Mouse (Mus musculus): ENCODE data around the gene Nudcd2.
"Not testable (repeated sequence)": the region's sequence is repeated elsewhere in the genome, so short reads cannot be mapped to it uniquely, and the experiment has no call there.

The Nudcd2 gene

DNA sequence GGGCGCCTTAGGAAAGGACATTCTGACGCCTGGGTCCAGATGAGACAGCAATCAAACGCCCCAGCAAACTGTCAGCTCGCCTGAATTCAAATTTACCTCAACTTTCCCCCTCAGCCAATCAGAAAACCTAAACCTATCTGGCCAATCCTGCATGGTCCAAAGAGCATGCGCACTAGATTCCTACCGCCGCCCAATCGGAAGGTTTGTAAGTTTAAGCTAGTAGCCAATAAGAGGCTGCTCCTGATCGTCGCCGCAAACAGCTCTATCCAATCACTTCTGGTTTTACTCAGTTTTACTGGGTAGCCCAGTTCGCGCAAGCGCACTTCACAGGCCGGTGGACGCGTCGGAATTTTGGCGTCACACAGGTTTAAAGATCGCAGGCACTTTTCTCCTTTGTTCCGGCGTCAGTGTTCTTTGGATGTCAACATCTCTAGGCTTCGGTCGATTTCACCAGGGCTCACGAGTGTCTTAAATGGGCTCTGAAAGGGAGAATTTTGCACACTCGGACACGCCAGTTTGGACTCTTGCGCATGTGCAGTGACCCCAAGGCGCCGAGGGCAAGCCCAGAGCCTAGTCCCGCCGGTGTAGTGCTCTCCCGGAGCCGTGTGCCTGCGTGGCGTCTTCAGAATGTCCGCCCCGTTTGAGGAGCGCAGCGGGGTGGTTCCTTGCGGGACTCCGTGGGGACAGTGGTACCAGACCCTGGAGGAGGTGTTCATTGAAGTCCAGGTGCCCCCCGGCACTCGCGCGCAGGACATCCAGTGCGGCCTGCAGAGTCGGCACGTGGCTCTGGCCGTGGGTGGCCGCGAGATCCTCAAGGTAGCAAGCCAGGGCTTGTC lies at the start of gene Nudcd2, which contains the start of gene Hmmr:
Nudcd2 (plus strand) TSS at position 329 of the 836 bp plus-strand sequence.
Hmmr (minus strand) TSS at position 84 of the 836 bp plus-strand sequence.
- DNase-seq = peak; percentile 95

- peak; percentile 15 for DNase-seq
Measured at GRCm38 (mm10) chr11:40690444-40691127, 42.9 kb upstream of the Nudcd2 start.

GRCm38 (mm10) chr11:40692101-40692509 lies 41.4 kb upstream of the Nudcd2 start:
- DNase-seq = no peak

- DNase-seq = peak; percentile 95
Measured at GRCm38 (mm10) chr11:40692511-40693365, 40.7 kb upstream of the Nudcd2 start.

GRCm38 (mm10) chr11:40693366-40693951 lies 40.0 kb upstream of the Nudcd2 start:
- peak; percentile 72 for DNase-seq

DNA sequence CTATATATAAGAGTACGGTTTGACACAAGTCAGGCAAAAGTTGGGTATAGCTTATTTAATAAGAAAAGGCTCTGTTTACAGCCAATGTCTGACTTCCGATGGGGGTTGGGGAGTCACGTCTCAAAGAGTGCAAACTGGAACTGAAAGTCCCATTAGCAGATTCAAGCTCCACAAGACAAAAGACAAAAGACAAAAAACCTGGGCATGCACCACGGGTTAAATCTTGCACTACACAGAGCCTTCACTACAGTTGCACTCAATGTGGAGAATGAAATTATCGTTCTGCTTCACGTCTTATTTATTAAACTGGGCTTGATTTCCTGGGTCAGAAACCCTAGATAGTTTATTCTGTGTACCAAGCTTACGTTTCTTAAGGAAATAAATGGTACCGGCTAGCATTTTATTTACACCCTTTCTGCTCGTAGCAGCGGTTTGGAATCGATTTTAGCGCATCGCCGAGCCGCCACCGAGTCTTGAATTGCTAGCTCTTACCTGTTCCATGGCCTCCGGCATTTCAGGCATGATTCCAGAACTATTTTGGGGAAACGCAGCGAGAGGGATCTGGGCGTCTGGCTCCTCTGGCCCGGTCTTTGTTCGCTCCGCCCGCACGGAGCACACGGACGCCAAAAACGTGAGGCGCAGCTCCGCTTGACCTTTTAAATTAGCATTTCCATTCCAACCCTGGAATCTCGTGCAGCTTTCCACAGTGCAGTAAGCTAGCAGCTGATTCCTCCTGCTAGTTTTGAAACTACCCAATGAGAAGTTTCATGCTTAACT lies 39.0 kb upstream of the Nudcd2 start:
- peak; percentile 58 for DNase-seq

DNA sequence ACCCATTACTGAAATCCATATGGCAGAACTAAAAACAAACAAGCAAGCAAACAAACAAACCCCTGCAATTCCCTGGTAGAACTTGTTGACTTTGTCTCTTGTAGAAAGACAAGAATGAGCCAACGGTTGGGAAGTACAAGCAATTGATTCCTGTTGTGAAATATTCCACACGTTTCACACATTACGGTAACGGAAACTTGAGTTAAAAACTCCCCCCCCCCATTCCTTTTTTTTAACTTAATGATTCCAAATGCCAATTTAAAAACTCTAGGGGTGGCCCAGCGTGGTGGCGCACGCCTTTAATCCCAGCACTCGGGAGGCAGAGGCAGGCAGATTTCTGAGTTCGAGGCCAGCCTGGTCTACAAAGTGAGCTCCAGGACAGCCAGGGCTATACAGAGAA lies 38.4 kb upstream of the Nudcd2 start, which contains the start of gene Mat2b:
Mat2b (minus strand) TSS at position 101 of the 400 bp plus-strand sequence.
- no peak for DNase-seq

GRCm38 (mm10) chr11:40709899-40710298 lies 23.6 kb upstream of the Nudcd2 start:
- not testable (repeated sequence) for DNase-seq

- DNase-seq = no peak
Measured at GRCm38 (mm10) chr11:40713858-40714257, 19.6 kb upstream of the Nudcd2 start.

DNA sequence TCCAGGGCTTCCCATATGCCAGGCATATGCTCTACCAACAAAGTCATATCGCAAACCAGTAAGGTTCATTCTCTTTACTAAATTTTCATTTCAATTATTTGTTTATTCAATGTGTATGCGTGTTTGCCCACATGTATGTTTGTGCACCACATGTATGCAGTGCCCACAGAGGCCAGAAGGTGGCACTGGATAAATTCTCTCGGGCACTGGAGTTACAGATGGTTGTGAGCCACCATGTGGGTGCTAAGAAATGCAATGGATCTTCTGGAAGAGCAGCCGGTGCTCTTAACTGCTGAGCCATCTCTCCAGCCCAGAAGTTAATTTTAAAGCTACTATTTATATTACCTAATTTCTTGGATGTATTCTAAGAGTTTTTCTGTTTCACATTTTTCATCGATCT lies 17.9 kb upstream of the Nudcd2 start:
- DNase-seq = no peak

DNA sequence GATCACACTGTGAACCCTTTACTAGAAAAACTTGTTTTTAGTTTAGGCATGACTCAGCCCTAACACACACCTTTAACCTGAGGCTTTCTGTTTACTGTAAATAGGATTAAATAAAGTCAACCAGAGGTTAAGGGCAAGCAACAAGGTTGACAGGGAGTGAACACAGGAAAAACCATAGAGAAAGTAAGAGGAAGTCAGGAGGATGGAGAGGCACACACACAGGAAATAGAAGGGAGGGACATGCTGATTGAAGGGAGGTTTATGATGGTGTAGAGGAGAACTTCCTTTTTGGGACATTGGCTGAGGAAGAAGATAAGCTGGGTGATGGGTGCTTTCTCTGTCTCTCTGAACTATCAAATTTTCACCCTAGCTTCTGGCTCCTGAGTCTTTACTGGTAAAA lies 15.1 kb upstream of the Nudcd2 start:
- DNase-seq = no peak

GRCm38 (mm10) chr11:40732997-40733338 lies 499 bp upstream of the Nudcd2 start:
- no peak for DNase-seq

GRCm38 (mm10) chr11:40734251-40734752 lies 835 bp downstream of the Nudcd2 start:
- DNase-seq = no peak

DNA sequence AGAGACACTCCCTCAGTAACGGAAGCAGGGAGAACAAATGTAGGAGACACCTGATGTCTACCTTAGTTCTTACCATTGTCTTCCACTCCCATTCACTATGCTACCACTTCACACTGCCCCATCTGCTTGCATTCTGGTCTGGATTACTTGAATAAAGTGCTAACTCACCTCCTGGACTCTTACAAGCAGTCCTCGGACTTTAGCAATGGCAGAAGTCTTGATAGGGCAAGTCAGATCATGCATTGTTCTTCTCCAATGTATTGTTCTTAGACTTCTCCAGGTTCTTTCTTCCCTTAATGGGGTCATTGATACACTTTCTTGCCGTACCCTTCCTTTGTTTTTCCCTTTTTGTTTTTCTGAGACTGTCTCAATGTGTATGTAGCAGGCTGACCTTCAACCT lies 3.9 kb downstream of the Nudcd2 start:
- no peak for DNase-seq

DNA sequence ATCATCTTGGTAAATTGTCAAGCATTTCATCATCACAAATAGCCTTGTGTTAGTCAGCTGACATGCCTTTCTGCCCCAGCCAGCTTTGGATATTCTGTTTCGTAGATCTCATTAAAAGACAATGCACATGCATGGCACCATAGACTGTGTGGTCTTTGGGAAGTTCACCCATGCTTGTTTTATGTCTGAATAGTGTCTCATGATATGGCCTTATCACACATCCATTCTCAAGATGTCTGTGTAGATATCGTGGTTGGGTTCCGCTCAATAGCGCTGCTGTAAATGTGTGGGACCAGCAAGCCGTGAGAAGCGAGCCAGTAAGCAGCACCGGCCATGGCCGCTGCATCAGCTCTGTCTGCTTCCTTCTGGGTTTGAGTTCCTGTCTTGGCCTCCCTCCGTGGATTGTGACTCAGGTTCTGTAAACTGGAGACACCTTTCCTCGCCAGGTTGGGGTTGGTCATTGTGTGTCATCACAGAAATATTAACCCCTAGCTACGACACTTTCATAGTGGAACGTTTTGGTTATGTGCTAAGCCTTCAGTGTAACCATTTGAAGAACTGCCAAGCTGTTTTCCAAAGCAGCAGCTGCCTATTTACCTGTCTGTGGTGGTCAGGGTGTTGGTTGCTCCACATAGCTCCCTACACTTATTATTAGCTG lies 8.3 kb downstream of the Nudcd2 start:
- no peak for DNase-seq

DNA sequence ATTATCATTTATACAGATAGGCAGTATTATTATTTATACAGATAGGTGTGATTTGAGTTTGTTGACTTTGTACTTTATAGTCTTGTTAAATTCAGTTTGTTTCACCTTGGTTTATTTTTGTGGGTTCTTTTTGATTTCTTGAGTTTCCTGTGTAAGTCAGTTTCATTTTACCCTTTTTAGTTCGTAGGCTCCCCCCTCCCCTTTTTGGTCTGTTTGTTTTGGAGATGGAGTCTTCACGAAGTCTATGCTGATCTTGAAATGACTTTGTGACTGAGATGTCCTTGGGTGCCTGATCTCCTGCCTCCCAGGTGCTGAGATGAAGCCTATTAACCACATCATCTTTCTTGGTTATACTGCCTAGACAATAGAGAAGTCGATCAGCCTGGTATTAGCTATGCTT lies 10.9 kb downstream of the Nudcd2 start:
- DNase-seq = no peak

- DNase-seq = no peak
Measured at GRCm38 (mm10) chr11:40746361-40746760, 12.9 kb downstream of the Nudcd2 start.

DNA sequence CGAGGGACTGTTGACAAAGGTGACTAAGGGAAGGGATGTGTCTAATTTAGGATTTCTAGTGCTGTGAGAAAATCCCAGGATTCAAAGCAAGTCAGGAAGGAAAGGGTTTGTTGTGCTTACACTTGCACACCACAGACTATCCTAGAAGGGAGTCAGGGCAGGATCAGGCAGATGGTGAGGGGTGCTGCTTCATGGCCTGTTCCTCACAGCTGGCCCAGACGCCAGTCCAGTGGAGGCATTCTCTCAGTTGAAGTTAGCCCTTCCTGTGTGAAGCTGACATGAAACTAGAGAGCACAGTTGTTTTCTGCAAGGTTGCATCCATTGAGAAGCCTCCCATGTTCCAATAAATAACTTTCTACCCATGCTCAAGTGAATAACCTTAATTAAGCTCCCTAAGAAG lies 14.2 kb downstream of the Nudcd2 start:
- DNase-seq = no peak

DNA sequence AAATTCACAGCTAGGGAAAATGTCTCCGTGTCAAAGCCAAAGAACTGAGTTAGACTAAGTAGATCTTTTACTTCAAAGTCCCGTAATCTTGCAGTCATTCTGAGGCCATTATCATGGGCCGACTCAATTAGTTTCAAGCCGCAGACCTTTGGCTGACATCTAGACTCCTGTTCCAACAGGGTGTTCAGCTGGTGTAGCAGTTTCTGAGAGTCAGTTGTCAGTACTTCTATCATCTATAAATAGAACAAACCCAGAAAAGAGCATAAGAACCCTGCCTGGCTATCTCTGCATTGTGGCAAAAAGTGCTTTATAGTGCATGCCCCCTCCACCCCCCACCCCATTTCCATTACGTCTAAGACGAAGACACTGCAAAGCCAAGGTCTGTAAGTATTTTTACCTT lies 20.4 kb downstream of the Nudcd2 start:
- no peak for DNase-seq

- DNase-seq = peak; percentile 46
Measured at GRCm38 (mm10) chr11:40754664-40755107, 21.2 kb downstream of the Nudcd2 start.

- DNase-seq = peak; percentile 94
Measured at GRCm38 (mm10) chr11:40755109-40755627, 21.7 kb downstream of the Nudcd2 start, which contains the start of gene Ccng1. Gene Ccng1, minus strand, starts transcription at chr11:40755311.

Data from liver (tissue).